Mouse (Mus musculus): ENCODE data around the gene Dusp3.
A peak's percentile ranks its signal among the peaks of the same experiment; 100 is the strongest.
"Not testable (repeated sequence)": the region's sequence is repeated elsewhere in the genome, so short reads cannot be mapped to it uniquely, and the experiment has no call there.

The Dusp3 gene

GRCm38 (mm10) chr11:102010140-102010539 is 23.3 kb upstream of the Dusp3 start:
- DNase-seq (ENCODE audit: low spot score): no peak

DNA sequence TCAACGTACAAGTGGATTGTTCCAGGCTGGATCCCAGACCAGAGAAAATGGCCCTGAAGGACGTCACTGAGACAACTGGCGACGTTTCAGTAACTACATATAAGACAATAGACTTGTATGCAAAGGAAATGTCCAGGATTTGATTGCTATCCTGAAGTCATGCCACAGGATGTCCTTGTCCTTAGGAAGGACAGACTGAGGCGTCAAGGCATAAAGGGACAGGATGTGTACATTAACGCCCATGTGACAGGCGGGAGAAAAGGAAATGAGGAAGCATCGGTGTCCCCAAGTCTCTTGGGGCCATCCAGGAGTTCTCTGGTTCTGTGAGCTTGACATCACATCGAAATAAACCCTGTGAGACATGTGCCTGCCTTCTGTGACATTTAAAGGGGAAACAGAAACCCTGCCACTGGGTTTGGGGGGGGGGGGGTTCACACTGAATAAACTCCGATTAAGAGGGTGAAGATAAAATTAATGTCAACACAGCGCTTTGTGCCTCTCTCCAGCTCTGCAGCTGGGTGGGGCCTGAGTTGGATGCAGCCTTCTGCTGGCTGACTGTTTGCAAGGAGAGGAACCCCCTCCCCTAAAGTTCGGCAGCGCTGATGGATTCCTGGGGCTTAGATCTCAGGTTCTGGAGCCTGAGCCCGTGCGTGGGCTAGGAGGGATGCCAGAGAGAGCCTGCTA is 22.3 kb upstream of the Dusp3 start:
- DNase-seq (ENCODE audit: low spot score): peak; percentile 76

DNA sequence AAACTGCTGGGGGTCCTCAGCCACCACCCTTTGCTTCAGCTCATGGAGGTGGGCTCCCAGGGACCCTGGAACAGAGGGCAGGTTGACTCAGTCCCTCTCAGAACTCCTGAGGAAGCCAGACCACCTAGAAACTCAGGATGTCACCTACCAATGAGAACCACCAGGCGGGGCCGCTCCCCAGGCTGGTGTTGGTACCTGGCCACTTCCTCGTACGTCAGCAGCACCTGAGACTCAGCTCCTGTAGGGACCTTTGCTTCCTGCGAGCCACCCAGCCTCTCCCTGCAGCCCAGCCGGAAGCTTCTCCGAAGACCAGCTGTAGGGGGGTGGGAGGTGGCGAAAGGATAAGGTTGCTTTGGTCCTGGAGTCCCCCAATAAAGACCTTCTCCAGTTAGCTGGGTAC is 21.6 kb upstream of the Dusp3 start:
- no peak for DNase-seq (ENCODE audit: low spot score)

DNA sequence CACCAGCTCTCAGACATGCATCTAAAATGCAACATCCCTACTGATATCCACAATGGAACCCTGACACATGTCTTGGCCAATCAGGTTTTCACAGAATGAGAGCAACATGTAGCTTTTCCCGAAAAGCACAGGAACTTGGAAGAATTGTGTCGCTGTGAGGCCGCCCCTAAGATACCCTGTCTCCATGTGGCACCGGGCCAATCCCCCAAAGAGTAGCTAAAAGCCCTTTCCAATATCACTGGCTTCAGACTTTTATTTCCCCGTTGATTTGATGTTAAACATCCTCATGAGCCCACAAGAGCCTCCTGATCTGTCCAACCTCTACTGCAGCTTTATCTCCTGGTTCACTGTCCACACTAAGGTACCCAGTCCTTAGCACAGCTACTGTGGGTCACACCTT is 19.9 kb upstream of the Dusp3 start:
- DNase-seq (ENCODE audit: low spot score): no peak

DNA sequence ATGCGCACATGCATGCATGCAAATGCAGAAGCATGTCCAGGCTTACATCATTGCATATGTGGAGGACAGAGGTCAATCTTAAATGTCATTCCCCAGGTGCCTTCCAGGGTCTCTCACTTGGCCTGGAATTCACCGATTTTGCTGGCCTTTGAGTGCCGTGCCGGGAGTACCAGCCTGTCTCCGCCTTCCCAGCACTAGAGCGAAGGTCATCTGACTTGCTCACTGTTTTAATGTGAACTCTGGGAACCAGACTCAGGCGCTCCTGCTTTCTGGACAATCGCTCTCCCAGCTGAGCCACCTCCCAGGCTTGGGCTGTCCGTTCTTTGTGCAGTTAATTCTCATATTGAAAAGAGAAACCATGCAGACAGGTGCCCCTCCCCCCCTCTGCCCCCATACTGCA is 19.5 kb upstream of the Dusp3 start:
- no peak for DNase-seq (ENCODE audit: low spot score)

DNA sequence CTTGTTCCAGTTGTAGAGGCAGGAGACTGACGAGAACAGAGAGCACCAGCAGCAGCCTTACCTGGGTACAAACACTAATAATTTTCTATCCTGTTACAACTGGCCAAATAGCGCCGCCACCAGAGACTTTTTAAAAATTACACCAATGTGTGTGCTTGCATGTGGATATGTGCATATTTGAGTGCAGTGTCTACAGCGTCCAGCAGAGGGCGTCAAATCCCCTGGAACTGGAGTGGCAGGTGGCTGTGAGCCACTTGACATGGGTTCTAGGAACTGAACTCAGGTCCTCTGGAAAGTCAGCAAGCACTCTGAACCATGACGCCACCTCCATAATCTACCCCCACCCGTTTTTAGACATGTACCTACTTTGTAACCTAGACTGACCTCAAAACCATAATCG is 17.4 kb upstream of the Dusp3 start:
- DNase-seq (ENCODE audit: low spot score): no peak

DNA sequence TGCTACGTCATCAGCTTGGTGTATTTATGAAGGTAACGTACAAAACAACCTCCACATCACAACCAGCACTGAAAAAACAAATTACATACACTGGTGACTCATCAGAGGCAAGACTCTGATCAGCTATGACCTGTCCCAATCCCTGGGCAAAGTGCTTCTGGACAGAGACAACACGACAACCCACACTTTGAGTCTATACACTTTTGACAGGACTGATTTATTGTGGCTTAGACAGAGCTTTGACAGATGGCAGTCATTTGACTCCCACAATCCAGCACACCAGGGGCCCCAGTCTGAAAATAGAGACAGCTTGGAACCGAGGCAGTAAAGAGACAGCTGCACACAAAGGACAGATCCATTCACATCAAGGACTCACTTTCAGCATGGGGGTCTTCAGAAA is 12.7 kb upstream of the Dusp3 start:
- no peak for DNase-seq (ENCODE audit: low spot score)

DNA sequence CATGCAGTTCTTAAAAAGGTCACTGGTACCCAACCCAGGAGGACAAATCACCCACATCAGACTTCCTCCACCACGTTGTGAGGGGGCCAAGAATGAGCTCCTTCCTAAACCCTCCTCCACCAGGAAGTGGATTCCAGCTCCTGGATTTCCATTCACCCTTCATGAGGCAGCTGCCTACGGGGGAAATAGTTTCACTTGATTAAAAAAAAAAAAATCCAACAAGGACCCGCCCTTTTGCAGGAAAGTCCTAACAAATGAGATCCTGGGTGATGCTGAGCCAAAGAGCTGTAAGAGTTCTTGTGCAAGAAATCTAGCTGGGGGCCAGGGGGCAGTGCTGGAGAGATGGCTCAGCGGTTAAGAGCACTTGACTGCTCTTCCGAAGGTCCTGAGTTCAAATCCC is 11.4 kb upstream of the Dusp3 start:
- no peak for DNase-seq (ENCODE audit: low spot score)

DNA sequence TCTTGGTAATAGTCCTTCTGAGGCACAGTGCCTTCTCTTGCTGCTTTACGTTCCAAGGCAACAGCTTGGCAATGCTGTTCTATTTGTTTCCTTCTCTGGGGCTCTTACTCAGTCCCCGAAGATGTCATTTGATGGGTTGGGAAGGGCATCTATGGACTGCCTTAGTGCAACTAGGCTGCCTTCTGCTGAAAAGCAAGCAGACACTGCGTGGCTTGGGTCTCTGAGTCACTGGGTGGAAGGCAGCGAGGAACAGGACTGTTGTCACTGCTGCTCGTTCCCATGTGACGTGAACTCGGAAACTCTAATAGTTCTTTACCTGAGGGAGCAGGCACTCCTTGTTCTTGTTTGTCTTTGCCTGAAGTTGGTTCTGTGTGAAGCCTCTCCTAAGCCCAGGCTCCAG is 9.1 kb upstream of the Dusp3 start:
- DNase-seq (ENCODE audit: low spot score): no peak

DNA sequence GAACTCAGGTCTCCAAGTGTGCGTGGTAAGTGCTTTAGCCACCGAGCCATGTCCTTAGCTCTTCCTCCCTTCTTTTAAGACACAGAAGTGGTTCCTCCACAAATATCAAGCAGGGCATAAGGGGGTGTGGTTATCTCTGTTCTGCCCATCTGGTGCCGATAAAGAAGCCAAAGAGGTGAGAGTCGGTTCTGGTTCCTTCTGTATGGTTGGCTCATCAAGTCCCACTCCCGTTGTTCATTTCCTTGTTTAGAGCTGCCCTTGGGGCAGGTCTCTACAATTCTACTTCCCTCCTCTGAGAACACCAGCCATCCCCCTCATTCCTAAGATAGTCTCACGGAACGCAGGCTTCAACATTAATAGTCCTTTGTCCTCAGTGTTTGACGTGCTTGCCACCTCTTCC is 7.3 kb upstream of the Dusp3 start:
- no peak for DNase-seq (ENCODE audit: low spot score)

- no peak for DNase-seq (ENCODE audit: low spot score)
Observed at GRCm38 (mm10) chr11:101992411-101992810, 5.6 kb upstream of the Dusp3 start.

DNA sequence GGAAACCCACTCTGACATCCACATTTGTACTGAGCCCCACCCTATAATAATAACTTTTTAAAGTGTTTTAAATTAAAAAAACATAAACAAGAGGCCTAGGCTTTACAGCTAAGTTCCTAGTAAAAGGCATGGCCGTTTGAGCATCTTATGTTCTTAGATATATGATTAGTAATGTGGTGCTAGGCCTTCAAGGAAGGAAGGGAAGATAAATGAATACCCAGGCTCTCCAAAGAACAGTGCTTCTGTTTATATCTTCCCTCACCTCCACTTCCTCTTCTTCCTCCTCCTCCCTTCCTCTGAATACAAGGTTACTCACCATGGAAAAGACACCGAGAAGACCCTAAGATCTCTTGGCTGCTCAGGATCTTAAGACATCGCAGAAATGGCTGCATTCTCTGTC is 5.0 kb upstream of the Dusp3 start:
- DNase-seq (ENCODE audit: low spot score): no peak

DNA sequence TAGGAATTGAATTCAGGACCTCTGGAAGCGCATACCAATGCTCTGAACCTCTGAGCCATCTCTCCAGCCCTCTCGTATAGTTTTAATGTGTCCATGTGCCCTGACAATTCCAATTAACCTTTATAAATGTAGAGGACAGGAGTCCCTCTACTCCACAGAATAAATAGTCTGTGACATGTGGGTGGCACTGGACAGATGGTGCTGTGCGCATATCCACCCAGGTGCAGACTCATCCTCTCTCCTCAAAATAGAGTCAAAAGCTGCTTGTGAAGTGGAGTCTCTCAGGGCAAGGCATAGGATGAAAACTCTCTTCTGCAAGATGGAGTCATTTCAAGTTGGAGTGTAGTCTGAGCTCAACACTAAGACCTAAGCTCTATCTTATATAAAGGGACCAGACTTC is 3.4 kb upstream of the Dusp3 start:
- DNase-seq (ENCODE audit: low spot score): no peak

GRCm38 (mm10) chr11:101985990-101986389 is 823 bp downstream of the Dusp3 start:
- DNase-seq (ENCODE audit: low spot score): peak; percentile 87

GRCm38 (mm10) chr11:101985450-101985849 is 1.4 kb downstream of the Dusp3 start:
- not testable (repeated sequence) for DNase-seq (ENCODE audit: low spot score)

- DNase-seq (ENCODE audit: low spot score): peak; percentile 98
Observed at GRCm38 (mm10) chr11:101984054-101985025, 2.5 kb downstream of the Dusp3 start, which contains the start of gene Cfap97d1. Gene Cfap97d1, plus strand, starts transcription at chr11:101984279.

DNA sequence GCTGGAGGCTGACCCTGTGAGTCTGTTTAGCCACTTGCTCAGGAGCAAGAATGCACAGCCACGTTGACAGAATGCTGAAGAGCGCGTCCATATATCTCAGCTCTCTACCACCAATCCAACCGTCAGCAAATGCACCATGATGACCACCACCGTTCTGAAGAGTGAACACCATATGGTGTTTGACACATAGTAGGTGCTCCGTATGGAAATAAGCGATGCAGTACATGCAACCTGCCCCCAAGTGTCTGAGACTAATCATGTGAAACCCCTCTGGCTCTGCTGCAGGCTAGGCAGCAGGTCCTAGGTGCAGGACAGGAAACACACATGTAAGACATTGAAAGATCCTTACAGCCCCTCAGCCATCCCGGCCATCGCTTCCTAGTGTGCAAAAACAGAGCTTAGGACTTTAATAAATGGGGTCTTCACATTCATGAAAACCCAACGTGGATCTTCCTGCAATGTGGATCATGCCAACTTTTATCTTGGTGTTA is 3.3 kb downstream of the Dusp3 start:
- DNase-seq (ENCODE audit: low spot score): no peak

- no peak for DNase-seq (ENCODE audit: low spot score)
Observed at GRCm38 (mm10) chr11:101982981-101983411, 3.8 kb downstream of the Dusp3 start.

DNA sequence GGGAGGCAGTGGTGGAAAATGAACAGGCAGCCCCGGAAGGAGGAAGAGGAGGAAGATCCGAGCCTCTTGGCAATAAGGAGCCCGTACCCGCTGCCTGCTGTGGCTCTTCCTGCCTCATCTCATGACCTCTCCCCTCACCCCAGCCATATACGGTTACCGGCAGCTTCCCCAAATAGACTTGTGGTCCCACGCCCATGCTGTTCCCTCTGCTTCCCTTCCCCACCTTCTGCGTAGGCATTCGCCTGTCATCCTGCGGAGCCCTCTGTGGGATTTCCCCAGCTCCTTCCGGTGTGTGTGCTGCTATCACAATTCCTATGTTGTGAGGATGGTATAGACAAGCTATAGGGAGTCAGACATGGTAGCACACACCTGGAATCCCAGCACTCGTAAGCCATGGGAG is 5.0 kb downstream of the Dusp3 start:
- peak; percentile 73 for DNase-seq (ENCODE audit: low spot score)

DNA sequence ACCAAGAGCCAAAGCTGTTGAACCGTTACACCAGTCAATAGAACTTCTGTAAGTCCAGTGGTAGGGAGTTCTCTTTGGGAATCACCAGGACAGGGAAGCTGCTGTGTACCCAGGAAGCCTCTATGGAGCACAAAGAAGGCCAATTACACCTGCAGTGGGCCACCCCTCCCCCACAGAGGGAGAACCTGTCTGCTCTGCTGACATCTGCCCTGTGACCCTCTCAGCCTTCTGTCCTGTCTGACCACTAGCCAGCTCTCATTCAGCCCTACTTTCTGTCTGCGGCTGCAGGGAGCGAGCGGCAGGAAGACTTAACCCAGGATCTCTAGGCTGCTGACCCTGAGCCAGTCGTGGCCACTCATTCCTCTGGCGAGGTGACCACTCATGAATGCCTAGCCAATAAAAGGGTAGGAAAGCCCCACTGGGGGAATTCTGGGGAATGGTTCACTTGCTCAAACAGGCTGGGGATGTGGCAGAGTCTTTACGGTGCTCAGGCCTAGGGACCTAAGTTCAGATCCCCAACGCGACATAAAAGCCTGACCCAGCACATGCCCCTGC is 6.1 kb downstream of the Dusp3 start:
- no peak for DNase-seq (ENCODE audit: low spot score)

- no peak for DNase-seq (ENCODE audit: low spot score)
Observed at GRCm38 (mm10) chr11:101979140-101979539, 7.7 kb downstream of the Dusp3 start.

- no peak for DNase-seq (ENCODE audit: low spot score)
Observed at GRCm38 (mm10) chr11:101976949-101977348, 9.9 kb downstream of the Dusp3 start.

- peak; percentile 37 for DNase-seq (ENCODE audit: low spot score)
Observed at GRCm38 (mm10) chr11:101974923-101975322, 11.9 kb downstream of the Dusp3 start.

Measured in lung, postnatal 25 days (tissue).